Mouse (Mus musculus) megakaryocyte, adult 5-6 weeks (primary cell): Measurements from ENCODE around the gene Sec31a. TPM values are rescaled to one million over a fixed set of nuclear protein-coding genes. Genes with fewer than 3 reads are reported as not detected.

Experiments
- total RNA-seq, 2 experiments: library from RNA; stranded (forward) in 1 of 2; stranded (reverse) in 1 of 2; fragments of 153-499, 151-499 nt in 1 of 2; fragments of 221-1000, 200-1000 nt in 1 of 2; gene quantifications; 2 replicates each; pipeline versions ENCODE4 v1.2.3 to v1.2.4; 2015 to 2017

Gene Sec31a
- total RNA-seq, 2 experiments from 2014 or later, result 101 to 106 TPM

Other genes with a start within 250 kb of the Sec31a start
- 36.7 and 39.9 TPM in 2 replicates for gene Lin54, start 84.4 kb upstream of the Sec31a start, total RNA-seq (2015)
- 42.2 and 45.1 TPM in 2 replicates for gene Lin54, start 84.4 kb upstream of the Sec31a start, total RNA-seq (2017)
- 45.6 and 56.6 TPM in 2 replicates for gene Cops4, start 102.1 kb upstream of the Sec31a start, total RNA-seq (2015)
- 81.4 and 81.5 TPM in 2 replicates for gene Cops4, start 102.1 kb upstream of the Sec31a start, total RNA-seq (2017)
- gene Plac8, start 156.0 kb upstream of the Sec31a start, total RNA-seq (2015), result 1,942 and 2,045 TPM in 2 replicates
- 1,369 and 1,731 TPM in 2 replicates for gene Plac8, start 156.0 kb upstream of the Sec31a start, total RNA-seq (2017)